Mouse (Mus musculus): ENCODE results near the gene A930004D18Rik. TPM values are rescaled to one million over a fixed set of nuclear protein-coding genes. Genes with fewer than 3 reads are reported as not detected.
"Not testable (repeated sequence)": the region's sequence is repeated elsewhere in the genome, so short reads cannot be mapped to it uniquely, and the experiment has no call there.

A930004D18Rik gene
- total RNA-seq, 2 experiments from 2014 or later, result 3.5 to 5.0 TPM

- no peak for DNase-seq (ENCODE audit: low spot score in 2 of 2)
Measured at GRCm38 (mm10) chr2:18015581-18015980, 22.0 kb downstream of the A930004D18Rik start.

GRCm38 (mm10) chr2:18012866-18013265 lies 24.7 kb downstream of the A930004D18Rik start:
- no peak for DNase-seq (ENCODE audit: low spot score in 2 of 2)

- no peak for DNase-seq (ENCODE audit: low spot score in 2 of 2)
Measured at GRCm38 (mm10) chr2:18011226-18011625, 26.3 kb downstream of the A930004D18Rik start.

GRCm38 (mm10) chr2:18005137-18005536 lies 32.4 kb downstream of the A930004D18Rik start:
- DNase-seq (ENCODE audit: low spot score in 2 of 2), result peak in 1 of 2 experiments; percentile 9

- no peak for DNase-seq (ENCODE audit: low spot score in 2 of 2)
Measured at GRCm38 (mm10) chr2:18004286-18004685, 33.3 kb downstream of the A930004D18Rik start.

GRCm38 (mm10) chr2:18002306-18002705 lies 35.2 kb downstream of the A930004D18Rik start:
- DNase-seq (ENCODE audit: low spot score in 2 of 2), result no peak

GRCm38 (mm10) chr2:17996858-17997257 lies 40.7 kb downstream of the A930004D18Rik start, which contains the start of gene H2al2a:
H2al2a (minus strand) TSS chr2:17996958.
- no peak for DNase-seq (ENCODE audit: low spot score in 2 of 2)

GRCm38 (mm10) chr2:17989562-17989961 lies 48.0 kb downstream of the A930004D18Rik start:
- no peak for DNase-seq (ENCODE audit: low spot score in 2 of 2)

- DNase-seq (ENCODE audit: low spot score in 2 of 2), result no peak
Measured at GRCm38 (mm10) chr2:17989115-17989514, 48.4 kb downstream of the A930004D18Rik start.

GRCm38 (mm10) chr2:17986694-17987093 lies 50.8 kb downstream of the A930004D18Rik start:
- no peak for DNase-seq (ENCODE audit: low spot score in 2 of 2)

- no peak for DNase-seq (ENCODE audit: low spot score in 2 of 2)
Measured at GRCm38 (mm10) chr2:17984774-17985173, 52.8 kb downstream of the A930004D18Rik start.

GRCm38 (mm10) chr2:17982747-17983146 lies 54.8 kb downstream of the A930004D18Rik start:
- DNase-seq (ENCODE audit: low spot score in 2 of 2), result no peak

- no peak for DNase-seq (ENCODE audit: low spot score in 2 of 2)
Measured at GRCm38 (mm10) chr2:17978706-17979105, 58.8 kb downstream of the A930004D18Rik start.

GRCm38 (mm10) chr2:17978251-17978650 lies 59.3 kb downstream of the A930004D18Rik start:
- DNase-seq (ENCODE audit: low spot score in 2 of 2), result not testable (repeated sequence)

GRCm38 (mm10) chr2:17977645-17978044 lies 59.9 kb downstream of the A930004D18Rik start:
- DNase-seq (ENCODE audit: low spot score in 2 of 2), result not testable (repeated sequence)

- no peak for DNase-seq (ENCODE audit: low spot score in 2 of 2)
Measured at GRCm38 (mm10) chr2:17975601-17976327, 61.8 kb downstream of the A930004D18Rik start.

Small RNA genes lying within 50 kb of the gene (microRNA-seq; reads per million reads assigned to microRNA genes)
- gene Mir7655, result 0.59 to 1.5 reads per million in 2 experiments

Other genes with a start within 250 kb of the A930004D18Rik start
- not detected for gene H2al2a, start 40.8 kb downstream of the A930004D18Rik start, total RNA-seq (2021)
- 10 to 100 TPM; 15.6 to 16.0 TPM for gene Skida1, start 11.3 kb upstream of the A930004D18Rik start, total RNA-seq (2021)
- 10 to 100 TPM; 51.7 to 59.6 TPM for gene Mllt10, start 17.5 kb upstream of the A930004D18Rik start, total RNA-seq (2021)